Mouse (Mus musculus) cerebellum, adult 9-11 months (tissue): ENCODE measurements at regions not wholly inside any gene's neighbourhood (a gene's known extent, or its start where the extent isn't known, plus 50 kb on each side); places are given as distances from the start of the nearest gene placed in this dataset.
"Not testable (repeated sequence)": the region's sequence is repeated elsewhere in the genome, so short reads cannot be mapped to it uniquely, and the experiment has no call there.

Experiments used
- DNase-seq: peaks from one replicate; pipeline ENCODE4 v3.0.0; 2022

DNA sequence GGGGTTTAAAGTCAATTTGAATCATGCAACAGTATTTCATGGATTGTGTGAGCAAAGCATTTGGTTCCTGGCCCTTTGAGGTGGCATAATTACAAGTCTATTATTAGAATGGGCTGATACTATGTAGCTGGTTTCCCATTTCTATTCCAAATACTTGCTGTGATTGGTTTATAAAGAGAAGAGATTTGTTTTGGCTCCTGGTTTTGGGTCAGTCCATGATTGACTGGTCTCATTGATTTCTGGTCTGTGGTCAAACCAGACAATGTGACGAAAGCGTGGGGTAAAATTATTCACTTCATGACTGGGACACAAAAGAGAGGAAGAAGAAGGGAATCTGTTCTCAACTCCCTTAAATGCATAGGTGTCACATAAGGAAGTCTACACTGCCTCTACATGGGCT is 147.0 kb upstream of the Dlgap1 start:
- no peak for DNase-seq

DNA sequence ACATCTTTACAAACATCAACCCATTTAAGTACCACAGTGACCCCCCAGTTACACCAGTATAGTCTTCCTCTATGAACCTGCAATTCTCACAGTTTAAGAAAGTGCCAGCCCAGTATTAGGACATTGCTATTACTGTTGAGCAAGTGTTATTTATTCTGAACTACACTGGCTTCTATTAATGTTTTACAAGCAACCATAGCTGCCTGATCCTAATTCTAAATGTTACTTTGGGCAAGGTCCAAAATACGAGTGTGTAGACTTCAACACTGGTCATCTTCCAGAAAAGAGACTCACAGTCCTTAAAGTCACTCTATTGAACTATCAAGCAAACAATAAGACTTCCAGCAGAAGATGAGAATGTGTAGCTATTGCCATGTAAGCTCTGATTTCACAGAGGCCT is 146.0 kb upstream of the Dlgap1 start:
- no peak for DNase-seq

DNA sequence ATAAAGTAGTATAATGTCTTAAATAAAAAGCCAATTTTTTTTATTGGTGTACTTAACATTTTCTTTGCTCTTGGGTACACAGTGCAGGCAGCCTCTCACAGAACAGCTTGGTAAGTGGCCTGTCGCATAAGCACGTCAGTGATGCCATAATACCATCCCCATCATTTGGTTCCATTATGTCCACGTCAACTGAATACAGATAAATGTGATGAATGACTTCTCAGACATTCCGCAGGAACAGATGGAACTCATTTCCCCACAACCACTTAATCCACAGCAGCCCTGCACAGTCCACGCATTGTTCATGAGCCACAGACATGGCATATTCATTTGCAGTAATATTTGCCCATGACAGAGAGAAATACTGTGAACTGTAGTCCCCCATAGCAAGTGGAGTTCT is 127.6 kb upstream of the Dlgap1 start:
- no peak for DNase-seq

DNA sequence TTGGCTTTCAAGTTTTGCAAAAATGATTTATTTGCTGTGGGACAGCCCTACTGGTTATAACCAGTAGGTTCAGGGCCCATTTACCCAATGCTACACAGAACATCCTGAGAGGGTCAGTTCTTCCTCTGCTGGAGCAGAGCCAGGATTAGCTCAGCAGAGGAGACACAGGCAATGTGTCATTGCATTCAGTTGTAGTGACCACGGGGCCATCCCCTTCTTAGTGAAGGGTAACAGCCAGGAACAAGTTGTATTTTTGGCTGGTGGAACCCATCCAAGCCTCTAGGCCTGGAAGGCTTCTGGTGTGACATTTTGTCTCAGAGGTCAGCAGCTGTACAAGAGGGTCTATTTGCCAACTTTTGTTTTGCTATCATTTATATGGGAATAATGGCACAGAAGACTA is 120.6 kb upstream of the Dlgap1 start:
- DNase-seq = no peak

GRCm38 (mm10) chr17:69850075-69850474 is 118.8 kb upstream of the Dlgap1 start:
- DNase-seq = no peak

GRCm38 (mm10) chr17:69879958-69880357 is 88.9 kb upstream of the Dlgap1 start:
- not testable (repeated sequence) for DNase-seq

GRCm38 (mm10) chr17:69893980-69894379 is 74.9 kb upstream of the Dlgap1 start:
- DNase-seq = no peak
